Mouse (Mus musculus): ENCODE measurements around the gene Nmral1.
"Not testable (repeated sequence)": the region's sequence is repeated elsewhere in the genome, so short reads cannot be mapped to it uniquely, and the experiment has no call there.

The Nmral1 gene

DNA sequence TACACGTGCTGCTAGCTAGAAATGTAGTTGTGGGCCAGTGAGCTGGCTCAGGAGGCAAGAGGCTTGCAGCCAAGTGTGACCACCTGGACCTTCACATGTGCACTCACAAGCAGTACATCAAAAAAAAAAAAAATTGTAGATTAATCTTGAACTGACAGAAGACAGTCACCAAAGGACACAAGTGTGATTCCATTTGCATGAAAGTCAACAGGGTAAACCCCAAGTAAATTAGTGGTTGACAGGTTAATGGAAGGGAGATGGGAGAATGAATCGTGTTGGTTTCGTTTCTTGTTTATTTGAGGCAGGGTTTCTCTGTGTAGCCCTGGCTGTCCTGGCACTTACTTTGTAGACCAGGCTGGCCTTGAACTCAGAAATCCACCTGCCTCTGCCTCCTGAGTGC, 1.3 kb downstream of the Nmral1 start:
- no peak for DNase-seq (ENCODE audit: low spot score in 2 of 2)

DNA sequence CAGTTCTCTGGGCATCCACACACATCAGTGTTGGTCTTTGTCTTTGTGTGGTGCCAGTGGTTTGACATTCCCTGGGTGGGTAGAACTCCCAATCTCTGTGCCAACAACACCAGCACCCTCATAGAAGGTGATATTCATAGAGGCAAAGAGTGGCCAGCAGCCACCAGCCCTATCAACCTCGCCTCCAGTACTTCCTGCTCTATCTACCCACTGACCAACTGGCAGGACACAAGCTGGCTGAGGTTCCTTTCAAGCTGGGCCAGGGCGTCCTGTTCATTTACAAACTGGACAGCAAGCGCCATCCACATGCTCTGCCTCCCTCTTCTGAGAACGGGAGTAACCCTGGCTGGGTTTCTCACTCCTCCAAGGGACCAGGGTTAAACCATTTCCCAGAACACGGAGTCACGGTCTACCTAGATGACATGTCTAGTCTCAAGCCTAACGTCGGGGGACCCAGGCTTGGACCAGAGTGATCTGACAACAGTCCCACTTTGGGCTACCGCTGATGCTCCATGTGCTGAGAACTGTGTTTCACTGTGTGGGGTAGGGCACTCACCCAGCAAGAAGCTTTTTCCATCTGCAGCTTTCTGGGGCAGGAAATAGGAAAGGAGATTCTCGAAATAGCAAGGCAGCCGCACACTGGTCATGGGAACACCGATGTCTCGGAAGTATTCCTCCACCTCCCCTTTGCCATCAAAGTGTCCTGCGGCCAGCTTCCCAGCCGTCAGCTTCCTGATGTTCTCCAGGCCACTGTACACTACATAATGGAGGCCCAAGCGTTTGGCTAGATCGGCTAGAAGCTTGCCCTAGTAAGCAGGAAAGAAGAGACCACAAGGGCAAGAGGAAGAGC, 5.1 kb downstream of the Nmral1 start:
- no peak for DNase-seq (ENCODE audit: low spot score in 2 of 2)

DNA sequence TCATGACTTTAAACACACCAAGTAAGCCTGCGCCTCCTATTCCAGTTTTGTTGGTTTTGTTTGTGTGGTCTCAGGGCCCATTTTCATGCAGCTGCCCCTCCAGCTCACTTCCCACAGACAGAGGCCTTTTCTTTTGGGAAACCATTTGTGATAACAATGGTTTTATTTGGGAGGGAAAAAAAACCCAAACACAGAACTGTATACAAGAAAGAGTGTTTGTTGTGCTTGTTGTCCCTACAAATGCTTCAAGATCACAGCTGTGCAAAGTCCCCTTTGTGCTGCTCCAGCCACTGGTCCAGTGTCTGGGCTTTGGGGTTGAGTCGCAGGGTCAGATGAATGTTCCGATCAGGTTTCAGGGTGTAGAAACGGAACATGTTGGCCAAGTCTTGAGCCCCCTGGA, 8.0 kb downstream of the Nmral1 start:
- no peak for DNase-seq (ENCODE audit: low spot score in 2 of 2)

DNA sequence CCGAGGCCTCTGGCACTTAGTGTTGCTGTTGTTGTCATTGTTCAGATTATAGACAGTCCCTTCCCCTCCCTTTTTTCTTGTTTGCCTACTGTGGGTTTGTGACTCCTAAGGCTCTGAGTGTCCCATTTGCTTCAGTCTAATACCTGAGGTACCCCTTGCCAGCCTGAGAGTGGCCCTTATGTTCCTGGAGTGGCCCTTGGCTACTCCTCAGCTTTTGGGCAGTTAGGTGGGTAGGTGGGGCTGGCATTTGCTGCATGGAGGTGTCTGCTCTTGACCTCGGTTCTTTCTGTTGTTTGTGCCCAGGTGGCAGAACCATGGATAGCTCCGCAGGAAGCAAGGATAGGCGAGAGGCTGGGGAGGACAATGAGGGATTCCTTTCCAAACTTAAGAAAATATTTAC, 13.6 kb downstream of the Nmral1 start:
- no peak for DNase-seq (ENCODE audit: low spot score in 2 of 2)

DNA sequence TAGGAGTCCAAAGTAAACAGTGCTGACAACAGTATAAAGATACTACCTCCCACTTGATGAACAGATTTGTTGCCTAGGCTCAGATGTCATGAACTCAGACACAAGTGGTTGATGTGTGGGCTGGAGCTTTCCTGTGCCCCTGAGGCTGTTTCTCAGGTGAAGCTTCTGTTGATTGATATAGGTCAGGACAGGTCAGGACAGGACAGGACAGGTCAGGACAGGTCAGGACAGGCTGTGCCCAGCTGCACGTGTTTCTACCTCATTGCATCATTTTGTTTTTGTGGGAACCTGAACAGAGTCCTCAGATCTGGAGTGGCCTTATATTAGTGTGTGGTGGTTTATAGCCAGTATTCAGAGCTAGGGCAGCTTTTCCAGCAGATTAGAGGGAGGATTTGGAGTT, 16.5 kb downstream of the Nmral1 start:
- DNase-seq (ENCODE audit: low spot score in 2 of 2) = no peak

DNA sequence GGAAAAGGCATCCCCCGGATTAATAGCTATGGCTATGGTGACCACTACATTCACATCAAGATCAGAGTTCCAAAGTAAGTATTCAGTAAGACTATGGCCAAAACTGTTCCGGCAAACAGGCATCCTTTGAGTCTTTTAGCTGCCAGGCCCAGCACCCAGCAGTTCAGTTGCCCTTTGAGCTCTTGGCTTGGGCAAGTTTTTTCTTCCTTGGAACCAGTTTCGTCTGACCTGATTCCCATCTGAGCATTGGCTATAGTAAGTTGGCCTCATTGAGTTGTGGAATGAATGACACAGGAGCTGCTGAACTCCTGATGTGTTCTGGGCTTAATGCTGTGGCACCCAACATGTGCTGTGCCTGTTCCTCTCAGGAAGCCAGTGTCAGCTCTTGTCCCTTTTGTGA, 17.9 kb downstream of the Nmral1 start:
- DNase-seq (ENCODE audit: low spot score in 2 of 2) = no peak

DNA sequence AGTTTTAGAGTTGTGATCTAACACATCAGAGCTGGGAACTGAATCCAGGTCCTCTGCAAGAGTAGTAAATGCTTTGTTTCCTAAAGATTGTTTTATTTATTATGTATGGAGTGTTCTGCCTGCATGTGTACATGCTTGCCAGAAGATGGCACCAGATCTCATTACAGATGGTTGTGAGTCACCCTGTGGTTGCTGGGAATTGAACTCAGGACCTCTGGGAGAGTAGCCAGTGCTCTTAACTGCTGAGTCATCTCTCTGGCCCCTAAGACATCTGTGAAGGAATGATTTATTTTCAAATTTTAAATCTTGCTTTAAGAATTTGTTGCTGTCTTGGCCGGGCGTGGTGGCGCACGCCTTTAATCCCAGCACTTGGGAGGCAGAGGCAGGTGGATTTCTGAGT, 29.8 kb downstream of the Nmral1 start:
- DNase-seq (ENCODE audit: low spot score in 2 of 2) = not testable (repeated sequence)

DNA sequence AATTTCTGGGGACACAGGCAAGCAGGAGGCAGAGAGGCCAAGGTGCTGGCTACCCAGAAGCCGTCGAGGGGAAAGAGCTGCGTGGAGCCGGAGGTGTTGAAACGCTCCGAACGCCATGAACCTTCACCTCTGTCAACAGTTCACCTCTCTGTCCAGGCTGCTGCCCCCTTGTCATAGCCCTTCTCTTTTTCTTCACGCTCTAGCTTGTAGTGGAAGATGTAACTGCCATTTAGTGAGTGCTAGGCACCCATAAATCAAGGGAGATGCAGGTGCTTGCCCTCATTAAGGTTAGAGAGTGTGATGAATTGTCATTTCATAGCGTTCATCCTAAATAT, 34.7 kb downstream of the Nmral1 start:
- DNase-seq (ENCODE audit: low spot score in 2 of 2) = no peak

DNA sequence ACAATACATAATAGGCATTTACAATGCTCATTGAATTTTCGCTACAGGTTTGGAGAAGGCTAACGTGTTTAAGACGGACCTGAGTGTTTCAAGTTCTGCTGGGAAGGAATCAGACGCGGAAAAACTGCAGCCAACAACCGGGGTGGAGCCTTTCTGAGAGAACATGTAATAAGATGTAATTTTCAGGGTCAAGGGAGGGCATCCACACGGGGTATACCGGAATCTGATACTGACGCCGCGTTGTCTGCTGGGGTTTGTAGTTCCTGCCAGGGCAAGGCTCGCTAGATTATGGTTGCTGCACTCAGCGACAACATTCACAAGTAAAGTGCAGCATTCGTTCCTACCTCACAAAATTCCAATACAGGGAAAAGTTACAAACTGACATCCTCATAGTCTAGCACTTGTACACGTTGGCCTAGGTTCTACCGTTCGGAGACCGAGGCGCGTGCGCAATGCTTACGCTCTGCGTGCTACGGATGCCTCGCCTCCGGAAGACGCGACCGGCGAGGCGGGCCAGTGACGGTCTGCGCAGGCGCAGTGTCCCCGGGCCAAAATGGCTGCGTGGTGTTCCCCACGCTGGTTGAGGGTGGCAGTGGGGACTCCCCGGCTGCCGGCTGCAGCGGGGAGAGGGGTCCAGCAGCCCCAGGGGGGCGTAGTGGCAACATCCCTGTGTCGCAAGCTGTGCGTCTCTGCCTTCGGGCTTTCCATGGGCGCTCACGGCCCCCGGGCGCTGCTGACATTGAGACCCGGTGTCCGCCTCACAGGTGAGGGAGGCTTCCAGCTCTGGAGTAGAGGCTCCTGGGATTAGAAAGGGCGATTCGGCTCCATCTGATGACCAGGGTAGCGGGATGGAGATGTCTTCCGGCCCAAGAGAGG, 35.3 kb downstream of the Nmral1 start:
- DNase-seq (ENCODE audit: low spot score in 2 of 2) = peak; percentile 95

DNA sequence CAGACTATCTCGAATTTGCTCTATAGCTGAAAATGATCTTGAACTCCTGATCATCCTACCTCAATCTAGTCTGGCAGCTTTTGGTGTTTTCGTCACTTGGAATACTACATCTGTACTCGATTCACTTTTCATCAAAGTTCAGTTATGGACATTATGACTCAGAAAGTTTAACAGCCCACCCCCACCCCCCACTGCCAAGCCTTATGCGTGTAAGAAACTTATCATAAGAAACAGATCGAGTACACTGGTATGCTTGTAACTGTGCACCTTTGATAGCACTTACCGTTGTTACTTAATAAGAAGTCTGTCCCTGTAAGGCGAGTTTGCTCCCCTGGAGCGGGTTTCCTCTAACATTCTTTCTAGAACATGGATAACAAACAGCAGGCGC, 36.0 kb downstream of the Nmral1 start:
- DNase-seq (ENCODE audit: low spot score in 2 of 2) = no peak

DNA sequence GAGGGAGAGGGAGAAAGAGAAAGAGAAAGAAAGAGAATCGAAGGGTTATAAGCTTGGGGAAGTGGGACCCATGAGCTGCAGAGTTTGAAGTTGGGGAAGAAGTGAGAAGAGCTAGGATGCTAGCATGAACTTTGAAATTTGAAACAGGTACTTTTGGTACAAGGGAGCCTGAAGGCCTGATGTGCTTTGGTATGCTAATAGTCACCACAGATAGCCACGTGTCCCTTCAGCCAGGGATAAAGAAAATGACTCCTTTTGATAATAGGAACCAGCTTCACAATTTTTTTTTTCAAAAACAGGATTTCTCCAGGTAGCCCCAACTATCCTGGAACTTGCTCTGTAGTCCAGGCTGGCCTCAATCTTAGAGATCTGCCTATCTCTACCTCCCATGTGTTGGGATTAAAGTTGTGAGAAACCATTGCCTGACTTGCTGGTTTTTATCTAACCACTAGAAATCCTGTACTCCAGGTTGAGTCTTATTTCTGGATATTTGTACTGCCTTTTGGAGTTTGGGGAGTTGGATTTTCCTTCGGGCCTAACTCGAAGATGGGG, 36.5 kb downstream of the Nmral1 start:
- no peak for DNase-seq (ENCODE audit: low spot score in 2 of 2)

DNA sequence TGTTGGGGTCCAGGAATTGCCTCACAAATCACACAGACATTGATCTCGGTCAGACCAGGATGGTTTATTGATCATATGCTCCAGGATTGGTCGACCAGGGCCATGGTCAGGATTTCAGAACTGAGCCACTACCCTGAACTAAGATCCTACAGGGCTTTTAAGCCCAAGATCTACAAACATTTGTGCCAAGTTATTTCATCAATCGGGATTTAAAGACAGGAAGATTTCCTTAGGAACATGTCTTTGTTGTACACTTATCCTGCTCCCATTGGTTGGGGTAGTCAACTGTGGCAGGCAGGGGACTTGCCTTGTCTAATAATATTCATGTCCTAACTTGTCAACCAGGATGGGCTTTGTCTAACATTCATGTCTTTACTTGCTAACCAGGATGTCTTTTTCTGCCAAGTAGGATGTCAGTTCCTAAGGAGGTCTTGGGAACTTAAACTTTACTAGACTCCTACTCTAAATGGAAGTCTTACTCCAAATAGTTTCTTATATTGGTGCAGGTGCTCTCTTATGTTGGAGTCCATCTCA, 38.2 kb downstream of the Nmral1 start:
- DNase-seq (ENCODE audit: low spot score in 2 of 2) = not testable (repeated sequence)

DNA sequence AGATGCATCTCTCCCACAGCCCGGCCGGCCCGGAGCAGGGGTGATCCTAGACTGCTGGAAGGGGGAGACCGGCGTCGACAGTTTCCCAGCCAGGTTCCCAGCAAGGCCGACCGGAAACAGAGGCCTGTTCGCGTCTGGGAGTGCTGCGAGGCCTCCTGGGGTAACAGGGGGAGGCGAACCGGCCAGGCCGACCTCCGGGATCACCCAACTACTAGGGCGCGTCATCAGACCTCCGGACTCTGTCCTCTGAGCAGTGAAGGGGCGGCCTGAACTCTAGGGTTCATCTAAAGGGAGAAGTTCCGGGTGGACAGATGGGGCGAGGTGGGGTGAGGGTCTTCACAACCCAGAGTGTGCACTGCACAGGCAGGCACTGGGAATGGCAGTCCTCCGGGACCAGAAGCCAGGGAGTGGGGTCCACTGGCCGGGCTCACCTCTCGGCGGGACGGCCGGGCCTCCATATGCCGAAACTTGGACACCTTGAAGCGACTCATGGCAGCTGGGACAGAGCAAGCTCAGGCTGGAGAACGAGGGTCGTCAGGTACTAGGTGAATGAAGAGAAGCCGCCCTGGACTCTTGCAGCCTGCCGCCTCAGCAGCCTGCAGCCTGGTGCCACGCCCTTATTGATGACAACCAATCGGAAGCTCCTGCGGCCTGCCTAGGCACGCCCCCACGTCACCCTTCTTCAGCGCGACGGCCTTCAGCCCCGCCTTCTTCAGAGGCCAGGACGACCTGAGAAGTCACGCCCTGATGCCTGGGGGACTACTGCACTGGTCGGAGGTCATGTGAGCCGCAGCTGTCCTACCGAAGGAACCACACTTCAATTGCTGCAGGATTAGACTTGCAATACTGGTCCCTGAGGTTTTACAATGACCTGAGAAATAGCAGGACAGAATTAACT, 39.8 kb downstream of the Nmral1 start, which contains the start of gene Coro7:
Coro7 (minus strand) TSS at position 657 of the 898 bp plus-strand sequence.
- peak; percentile 56 to 68 for DNase-seq (ENCODE audit: low spot score in 2 of 2)

DNA sequence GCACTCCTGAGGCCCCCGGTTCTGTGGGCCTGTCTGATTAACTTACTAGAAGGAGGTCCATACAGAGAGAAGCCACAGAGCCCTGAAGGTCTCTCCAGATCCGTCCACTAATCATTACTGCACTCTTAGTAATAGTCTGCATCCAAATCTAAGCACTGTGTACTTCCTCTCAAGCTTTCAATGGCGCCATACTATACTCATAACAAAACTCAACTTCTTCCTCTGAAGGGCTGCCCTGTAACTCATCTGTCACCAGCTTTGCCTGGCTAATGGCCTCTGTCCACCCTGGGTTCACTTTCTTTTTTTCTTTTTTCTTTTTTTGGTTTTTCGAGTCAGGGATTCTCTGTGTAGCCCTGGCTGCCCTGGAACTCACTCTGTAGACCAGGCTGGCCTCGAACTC, 41.1 kb downstream of the Nmral1 start:
- DNase-seq (ENCODE audit: low spot score in 2 of 2) = no peak

DNA sequence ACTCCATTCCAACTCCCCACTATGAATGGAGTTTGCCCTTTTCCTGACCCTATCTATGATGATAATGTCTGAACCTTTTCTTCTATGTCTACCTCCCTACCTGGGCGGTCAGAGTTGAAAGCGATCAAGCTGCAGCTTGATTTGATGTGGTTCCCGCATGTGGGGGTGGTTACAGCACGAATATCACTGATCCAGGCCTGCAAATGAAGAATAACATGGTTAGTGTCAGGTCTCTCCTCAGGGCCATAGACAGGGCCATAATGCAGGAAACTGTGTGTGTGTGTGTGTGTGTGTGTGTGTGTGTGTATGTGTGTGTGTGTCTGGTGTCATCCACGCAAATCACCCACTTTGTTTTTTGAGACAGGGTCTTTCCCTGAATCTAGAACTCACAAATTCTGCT, 42.3 kb downstream of the Nmral1 start:
- no peak for DNase-seq (ENCODE audit: low spot score in 2 of 2)

DNA sequence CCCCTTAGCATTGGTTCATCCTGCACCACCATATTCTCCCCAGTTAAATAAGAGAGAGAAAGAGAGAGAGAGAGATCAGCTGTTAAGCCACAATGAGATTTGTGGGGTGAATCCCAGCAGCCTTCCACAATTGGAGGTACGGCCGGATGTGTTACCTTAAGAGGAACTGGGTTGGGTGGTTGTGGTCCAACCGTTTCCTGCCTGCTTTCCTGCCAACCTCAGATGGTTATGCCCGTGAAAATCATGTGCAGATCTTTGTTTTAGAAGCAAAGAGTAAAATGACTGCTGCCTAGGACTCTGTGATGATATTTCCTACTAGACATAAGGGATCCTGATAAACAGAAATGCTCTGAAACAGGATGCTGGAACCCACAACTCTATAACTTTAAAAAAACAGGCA, 45.1 kb downstream of the Nmral1 start:
- DNase-seq (ENCODE audit: low spot score in 2 of 2) = no peak

DNA sequence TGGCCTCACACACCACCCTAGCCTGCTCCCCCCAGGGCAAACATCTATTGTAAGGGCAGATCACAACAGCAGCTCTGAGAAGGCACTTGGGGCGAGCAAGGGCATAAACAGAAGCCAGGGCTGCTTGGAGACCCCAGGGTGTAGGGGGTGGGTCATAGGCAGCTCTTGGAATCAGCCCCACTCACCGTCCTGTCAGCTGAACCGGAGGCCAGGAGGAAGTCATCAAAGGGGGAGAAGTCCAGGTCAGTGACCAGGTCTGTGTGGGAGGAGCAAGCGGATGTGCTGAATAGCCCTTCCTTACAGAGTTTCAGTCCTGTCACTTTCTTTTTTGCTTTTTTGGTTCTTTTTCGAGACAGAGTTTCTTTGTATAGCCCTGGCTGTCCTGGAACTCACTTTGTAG, 48.8 kb downstream of the Nmral1 start:
- DNase-seq (ENCODE audit: low spot score in 2 of 2) = no peak

DNA sequence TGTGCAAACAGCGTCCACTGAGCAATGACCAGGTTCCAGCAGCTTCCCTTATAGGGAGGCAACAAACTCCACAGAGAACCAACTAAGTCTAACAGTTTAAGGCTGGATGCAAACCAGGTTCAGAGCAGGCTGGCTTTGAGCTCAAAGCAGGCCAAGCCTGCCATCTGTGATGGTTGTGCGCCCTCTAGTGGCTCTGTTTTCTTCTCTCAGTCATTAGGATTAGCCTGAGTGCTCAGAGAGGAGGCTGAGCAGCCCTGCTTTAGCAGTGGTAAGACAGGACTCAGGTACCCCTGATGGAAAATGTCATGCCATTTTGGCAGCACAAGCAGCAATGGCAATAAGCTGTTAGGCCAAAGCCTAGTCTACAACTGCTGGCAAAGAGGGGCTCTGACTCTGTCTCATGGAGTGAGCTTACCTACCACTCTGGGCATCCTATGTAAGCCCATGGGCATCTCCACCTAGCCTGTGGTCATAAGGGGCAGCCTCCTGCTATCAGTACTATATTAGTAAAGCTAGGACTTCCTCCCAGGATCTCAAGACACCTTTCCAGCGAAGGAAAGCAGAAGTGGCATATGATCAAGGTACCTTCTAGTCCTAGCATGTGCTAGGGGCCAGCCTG, 51.9 kb downstream of the Nmral1 start:
- peak; percentile 66 to 82 for DNase-seq (ENCODE audit: low spot score in 2 of 2)

DNA sequence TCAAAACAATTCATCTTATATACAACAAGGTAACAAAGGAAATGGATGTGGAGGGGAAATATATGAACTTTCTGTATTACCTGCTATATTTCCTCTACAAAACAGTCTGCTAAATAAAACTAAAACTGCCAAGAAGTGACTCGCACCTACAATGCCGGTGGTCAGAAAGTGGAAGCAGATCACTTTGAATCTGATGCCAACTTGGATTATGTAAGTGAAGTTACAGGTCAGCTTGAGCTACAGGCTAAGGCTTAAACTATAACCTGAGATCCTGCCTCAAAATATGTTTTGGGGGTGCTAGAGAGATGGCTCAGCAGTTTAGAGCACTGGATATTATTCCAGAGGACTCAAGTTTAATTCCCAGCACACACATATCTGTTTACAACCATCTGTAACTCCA, 53.4 kb downstream of the Nmral1 start:
- no peak for DNase-seq (ENCODE audit: low spot score in 2 of 2)

DNA sequence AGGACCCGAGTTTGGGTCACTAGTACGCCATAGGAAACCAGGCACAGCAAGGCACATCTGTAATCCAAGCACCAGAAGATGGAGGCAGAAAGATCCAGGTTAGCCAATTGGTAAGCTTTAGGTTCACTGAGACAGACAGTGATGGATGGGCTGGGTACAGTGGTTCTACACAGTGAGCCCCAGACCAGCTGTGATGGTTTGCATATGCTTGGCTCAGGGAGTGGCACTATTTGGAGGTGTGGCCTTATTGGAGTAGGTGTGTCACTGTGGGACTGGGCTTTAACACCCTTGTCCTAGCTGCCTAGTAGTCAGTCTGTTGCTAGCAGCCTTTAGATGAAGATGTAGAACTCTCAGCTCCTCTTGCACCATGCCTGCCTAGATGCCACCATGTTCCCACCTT, 55.4 kb downstream of the Nmral1 start:
- DNase-seq (ENCODE audit: low spot score in 2 of 2) = no peak

DNA sequence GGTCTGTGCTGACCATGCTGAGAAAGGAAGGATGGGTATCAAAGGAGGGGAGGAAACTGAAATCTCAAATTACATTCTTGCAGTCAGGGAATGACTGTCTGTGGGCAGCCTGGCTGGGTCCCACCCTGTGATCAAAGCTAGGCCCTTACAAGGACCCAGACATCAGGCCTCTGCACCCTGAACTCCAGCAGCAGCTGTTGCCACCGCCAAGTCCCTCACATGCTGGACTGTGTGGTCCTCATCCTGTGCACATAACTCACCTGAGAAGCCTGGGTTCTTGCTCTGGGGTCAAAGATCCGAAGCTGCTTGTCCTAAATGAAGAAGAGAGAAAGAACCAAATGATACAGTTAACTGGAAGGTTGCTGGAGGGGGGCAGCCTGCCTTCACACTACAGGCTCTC, 57.6 kb downstream of the Nmral1 start:
- DNase-seq (ENCODE audit: low spot score in 2 of 2) = no peak
